Mouse (Mus musculus): ENCODE results near the gene Atf7ip.

GRCm38 (mm10) chr6:136510945-136511344, 5.0 kb downstream of the Atf7ip start:
- TF ChIP-seq POLR2A (IDR thresholded peaks at IDR 0.05; ENCODE audit: borderline replicate concordance, extremely low read depth, insufficient read depth, insufficient read length, poor library complexity, severe bottlenecking), result no peak
- TF ChIP-seq CTCF (IDR thresholded peaks at IDR 0.05; ENCODE audit: borderline replicate concordance, extremely low read depth, insufficient read depth, insufficient read length), result no peak
